In genomic region chr10:81599630-81600029, GRCm38 (mm10) we compare ENCODE assay signal across 11 mouse cellular contexts.
"Had no signal": no experiment of that assay in that cellular context is flagged by ENCODE, and none has a peak within 500 bp of the region (broad histone marks: within the 10 kb centered on the region; RNA-seq: fewer than 3 reads in every experiment).

No protein-coding gene starts in this region.

- H3K4me2 ChIP-seq: midbrain, embryonic 11.5 days; neural tube, embryonic 12.5 days had no signal

- H3K27ac ChIP-seq: liver, embryonic 15.5 days; macrophage; midbrain, embryonic 15.5 days; neural tube, embryonic 12.5 days had no signal

- H3K27me3 ChIP-seq: megakaryocyte, embryonic 14.5 days had no signal

- H3K36me3 ChIP-seq: kidney, embryonic 15.5 days; liver, embryonic 15.5 days; midbrain, embryonic 15.5 days; neural tube, embryonic 12.5 days had no signal

- H3K9ac ChIP-seq: kidney, embryonic 15.5 days; liver, embryonic 15.5 days; midbrain, embryonic 15.5 days; neural tube, embryonic 12.5 days had no signal

- ATAC-seq: midbrain, embryonic 15.5 days had no signal

- DNase-seq: kidney, postnatal 14 days; left cerebral cortex, postnatal 4 days; lung, adult 2 months; lung, postnatal 10 days had no signal

- H3K4me3 ChIP-seq: kidney, embryonic 15.5 days; megakaryocyte, embryonic 14.5 days; midbrain, embryonic 15.5 days; neural tube, embryonic 12.5 days had no signal

- H3K9me3 ChIP-seq: kidney, embryonic 15.5 days; liver, embryonic 15.5 days; megakaryocyte, embryonic 14.5 days; midbrain, embryonic 15.5 days; neural tube, embryonic 12.5 days had no signal
